Mouse (Mus musculus) intestine, postnatal 0 days (tissue): Measurements from ENCODE around the gene Chrm2. TPM values are rescaled to one million over a fixed set of nuclear protein-coding genes. Genes with fewer than 3 reads are reported as not detected.

Experiments
- ATAC-seq: fragments of 200-750 bp; cut with Nextera tagmentation; 2 replicates; pipeline ENCODE4 v1.8.0; 2017; ENCODE audit warnings: mild to moderate bottlenecking, moderate TSS enrichment, moderate library complexity
- H3K27ac ChIP-seq: fragments of 300-500 bp; sonication (generic); 2 replicates; pipeline ENCODE4 v1.5.1; 2014; ENCODE audit warnings: mild to moderate bottlenecking, low read depth, low read length, moderate library complexity
- H3K27me3 ChIP-seq: fragments of 300-500 bp; sonication (generic); replicated peaks from 2 replicates; pipeline ENCODE4 v1.6.1; 2014; ENCODE audit warnings: low read length, mixed read lengths; ENCODE audit not compliant: control insufficient read depth, insufficient read depth
- H3K36me3 ChIP-seq: fragments of 300-500 bp; sonication (generic); 2 replicates; pipeline ENCODE4 v1.6.1; 2014; ENCODE audit warnings: mild to moderate bottlenecking, moderate library complexity; ENCODE audit not compliant: control insufficient read depth, insufficient read depth
- H3K4me1 ChIP-seq: fragments of 300-500 bp; sonication (generic); replicated peaks from 2 replicates; pipeline ENCODE4 v1.6.1; 2014; ENCODE audit warnings: antibody characterized with exemption, low read length, mixed read lengths; ENCODE audit not compliant: control insufficient read depth, insufficient read depth
- H3K4me2 ChIP-seq: fragments of 300-500 bp; sonication (generic); replicated peaks from 2 replicates; pipeline ENCODE4 v1.6.1; 2014; ENCODE audit warnings: low read depth, mild to moderate bottlenecking, moderate library complexity
- H3K4me3 ChIP-seq: fragments of 300-500 bp; sonication (generic); 2 replicates; pipeline ENCODE4 v1.5.1; 2014; ENCODE audit warnings: low read depth, low read length
- H3K9ac ChIP-seq: fragments of 300-500 bp; sonication (generic); 2 replicates; pipeline ENCODE4 v1.6.1; 2014; ENCODE audit warnings: mild to moderate bottlenecking, low read depth, low read length
- H3K9me3 ChIP-seq: fragments of 300-500 bp; sonication (generic); 2 replicates; pipeline ENCODE4 v1.6.1; 2016; ENCODE audit warnings: mixed run types; ENCODE audit not compliant: control insufficient read depth
- CTCF ChIP-seq: sonication (generic); IDR thresholded peaks from 2 replicates; pipeline ENCODE4 v1.5.1; 2016; ENCODE audit warnings: low read depth, mild to moderate bottlenecking, control low read depth, antibody characterized with exemption, moderate library complexity
- WGBS: fragments of 180-500 bp; shearing (Covaris S2); extraction: QIAGEN DNeasy Blood & Tissue Kit; methylation state at CpG from one replicate; pipeline ENCODE4 v1.1.7; 2014; 5-methylcytosine and 5-hydroxymethylcytosine counted together
- polyA plus RNA-seq: library from polyadenylated mRNA; unstranded; fragments of >200 nt; fragmentation: Nextera tagmentation; extraction: Ambion mirVana; gene quantifications from 2 replicates; pipeline ENCODE4 v1.2.1, GENCODE M21; 2015

Gene Chrm2
- polyA plus RNA-seq: 11.8 and 14.6 TPM in 2 replicates

DNA sequence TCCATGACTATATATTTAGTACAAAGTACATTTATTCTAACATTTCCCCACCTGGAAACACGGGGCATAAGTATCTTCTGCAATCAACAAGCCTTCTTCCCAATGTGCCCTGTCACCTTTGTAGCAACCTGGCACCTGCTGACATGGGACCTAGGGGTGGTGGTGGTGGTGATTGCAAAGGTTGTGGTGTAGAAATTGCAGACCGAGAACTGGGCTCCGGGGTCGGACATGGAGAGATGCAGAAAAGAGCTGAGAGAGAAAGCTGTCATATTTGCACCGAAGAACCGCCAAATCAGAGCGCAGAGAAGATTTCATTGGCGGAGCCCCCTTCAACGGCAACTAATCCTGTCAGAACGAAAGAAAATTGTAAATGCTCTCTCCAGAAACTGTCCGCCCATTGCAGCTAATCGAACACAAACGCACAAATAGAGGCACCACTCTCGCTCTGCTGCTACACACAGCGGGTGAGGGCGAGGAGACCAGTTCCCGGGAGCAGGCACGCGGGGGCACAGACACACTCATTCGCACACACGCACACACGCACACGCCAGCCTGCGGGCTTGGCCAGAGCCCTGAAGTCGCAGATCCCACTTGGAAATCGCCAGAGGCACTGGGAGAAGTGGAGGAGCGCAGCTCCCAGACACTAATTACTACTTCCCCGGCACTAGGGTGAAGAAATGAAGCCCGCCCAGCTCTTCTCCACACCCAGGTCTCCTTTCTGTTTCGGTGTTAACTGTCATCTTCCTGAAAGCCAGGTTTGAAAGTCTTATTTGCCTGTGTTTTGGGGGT, at the start of gene Chrm2:
Gene Chrm2, plus strand, starts transcription at position 473 of the 789 bp plus-strand sequence.
- no peak for ATAC-seq
- Histone ChIP-seq H3K36me3 (no peaks in the 10 kb centered on the region), H3K9ac (peak within 1 kb of the TSS; percentile 51), H3K4me3 (peak within 1 kb of the TSS; percentile 44), H3K27me3 (peaks cover 13% of the 10 kb centered on the region), H3K27ac (no peak within 1 kb of the TSS), H3K9me3 (no peaks in the 10 kb centered on the region), H3K4me1 (no peaks in the 10 kb centered on the region), H3K4me2 (peak within 1 kb of the TSS; percentile 73)
- TF ChIP-seq CTCF: no peak
- 3% methylated on average over 30 of the region's 30 CpGs for WGBS

GRCm38 (mm10) chr6:36373983-36374382, 13.9 kb upstream of the Chrm2 start:
- 73% methylated on average over 2 of the region's 2 CpGs for WGBS
- Histone ChIP-seq H3K9me3 (no peaks in the 10 kb centered on the region), H3K36me3 (no peaks in the 10 kb centered on the region), H3K4me3 (no peak overlapping the region), H3K27ac (no peak overlapping the region), H3K4me2 (no peak overlapping the region), H3K9ac (no peak overlapping the region), H3K4me1 (no peaks in the 10 kb centered on the region), H3K27me3 (no peaks in the 10 kb centered on the region)
- no peak for TF ChIP-seq CTCF
- ATAC-seq: no peak

GRCm38 (mm10) chr6:36377936-36378335, 9.9 kb upstream of the Chrm2 start:
- no peak overlapping the region for H3K4me3 ChIP-seq
- no peak overlapping the region for H3K9ac ChIP-seq
- no peaks in the 10 kb centered on the region for H3K36me3 ChIP-seq
- no peak for ATAC-seq
- H3K4me2 ChIP-seq: no peak overlapping the region
- WGBS: 49% methylated on average over 4 of the region's 4 CpGs
- no peak for TF ChIP-seq CTCF
- H3K27ac ChIP-seq: no peak overlapping the region
- H3K4me1 ChIP-seq: no peaks in the 10 kb centered on the region
- H3K9me3 ChIP-seq: no peaks in the 10 kb centered on the region
- H3K27me3 ChIP-seq: no peaks in the 10 kb centered on the region

DNA sequence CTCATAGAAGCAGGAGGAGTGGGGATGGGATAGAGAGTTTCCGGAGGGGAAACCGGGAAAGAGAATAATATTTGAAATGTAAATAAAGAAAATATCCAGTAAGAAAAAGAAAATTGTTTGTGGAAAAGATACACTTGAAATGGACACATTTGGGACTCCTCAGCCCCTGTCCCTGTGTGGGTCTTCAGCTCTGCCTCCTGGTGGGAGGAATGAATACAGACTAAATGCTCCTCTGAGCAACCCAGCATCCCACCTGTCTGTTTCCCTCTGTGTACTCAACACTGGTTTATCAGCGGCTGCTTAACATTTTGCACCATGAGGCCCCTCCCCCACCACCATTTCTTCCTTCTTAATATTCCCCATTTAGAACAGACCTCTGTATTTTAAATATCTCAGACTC, 3.8 kb upstream of the Chrm2 start:
- Histone ChIP-seq H3K4me1 (no peaks in the 10 kb centered on the region), H3K4me2 (no peak overlapping the region), H3K9me3 (no peaks in the 10 kb centered on the region), H3K36me3 (no peaks in the 10 kb centered on the region), H3K27ac (no peak overlapping the region), H3K27me3 (peaks cover 13% of the 10 kb centered on the region; the same call in 1 of the 2 replicates), H3K9ac (no peak overlapping the region), H3K4me3 (no peak overlapping the region)
- 41% methylated on average over 3 of the region's 3 CpGs for WGBS
- peak; percentile 45 for TF ChIP-seq CTCF
- no peak for ATAC-seq

GRCm38 (mm10) chr6:36388401-36389259, 746 bp downstream of the Chrm2 start:
- Histone ChIP-seq H3K4me2 (peak overlapping the region; percentile 73), H3K9me3 (no peaks in the 10 kb centered on the region), H3K27ac (0 out of 2 replicates have a peak overlapping the region, but pooled peaks have one; percentile 15), H3K4me3 (peak overlapping the region; percentile 44), H3K36me3 (no peaks in the 10 kb centered on the region), H3K4me1 (no peaks in the 10 kb centered on the region), H3K27me3 (peaks cover 13% of the 10 kb centered on the region), H3K9ac (peak overlapping the region; percentile 51)
- ATAC-seq: 0 out of 2 replicates have a peak, but pooled peaks have one; percentile 13
- WGBS: under 1% methylated on average over 36 of the region's 36 CpGs
- no peak for TF ChIP-seq CTCF
